In the genomic region with DNA sequence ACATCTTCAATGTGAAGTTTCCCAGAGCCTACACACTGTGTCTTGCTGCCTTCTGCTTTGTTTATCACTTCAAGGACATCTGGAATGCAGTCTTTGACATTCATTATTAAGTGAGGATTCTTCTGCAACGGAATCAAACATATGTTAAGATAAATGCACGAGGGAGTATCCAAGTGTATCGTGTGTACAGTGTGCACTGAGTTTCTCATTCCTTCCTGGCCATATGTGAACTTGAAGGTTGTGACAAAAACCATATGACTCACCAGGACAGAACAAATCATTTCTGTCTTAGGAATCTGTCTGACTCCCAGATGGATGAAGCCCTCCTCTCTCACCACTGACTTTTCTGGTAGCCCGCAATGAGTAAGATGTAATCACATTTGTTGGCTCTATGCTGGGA, we compare ENCODE assay signal across 22 mouse cellular contexts. TPM values are rescaled to one million over a fixed set of nuclear protein-coding genes. Genes with fewer than 3 reads are reported as not detected.
"Had no signal": no experiment of that assay in that cellular context is flagged by ENCODE, and none has a peak within 500 bp of the region (broad histone marks: within the 10 kb centered on the region; RNA-seq: fewer than 3 reads in every experiment).

No protein-coding gene starts in this region.

- H3K9ac ChIP-seq: limb, embryonic 12.5 days; limb, embryonic 15.5 days; liver, embryonic 14.5 days; liver, postnatal 0 days; lung, embryonic 14.5 days; midbrain, embryonic 13.5 days; neural tube, embryonic 13.5 days had no signal

- DNase-seq: kidney, adult 18-20 months; kidney, postnatal 14 days; kidney, postnatal 4 days; liver, postnatal 0 days; lung, embryonic 14.5 days; lung, postnatal 10 days; lung, postnatal 36 days; retina, postnatal 1 day; right cerebral cortex, postnatal 25 days; spleen, adult 18-20 months; thymus, postnatal 25 days had no signal

- H3K27ac ChIP-seq: layer of hippocampus, adult 2 months; limb, embryonic 12.5 days; limb, embryonic 15.5 days; liver, embryonic 14.5 days; midbrain, embryonic 10.5 days; midbrain, embryonic 13.5 days; neural tube, embryonic 13.5 days had no signal

- H3K4me2 ChIP-seq: limb, embryonic 12.5 days; limb, embryonic 15.5 days; liver, embryonic 11.5 days; lung, embryonic 14.5 days; midbrain, embryonic 13.5 days; neural tube, embryonic 13.5 days had no signal

- ATAC-seq: liver, postnatal 0 days; midbrain, embryonic 13.5 days; midbrain, embryonic 16.5 days had no signal

- H3K27me3 ChIP-seq: limb, embryonic 12.5 days; limb, embryonic 15.5 days; midbrain, embryonic 13.5 days; neural tube, embryonic 13.5 days had no signal

- H3K9me3 ChIP-seq: limb, embryonic 15.5 days had no signal

- H3K4me1 ChIP-seq: limb, embryonic 12.5 days; limb, embryonic 15.5 days; megakaryocyte, embryonic 14.5 days; midbrain, embryonic 10.5 days; midbrain, embryonic 13.5 days; neural tube, embryonic 13.5 days had no signal

- H3K4me3 ChIP-seq: layer of hippocampus, adult 2 months; limb, embryonic 12.5 days; limb, embryonic 15.5 days; megakaryocyte, embryonic 14.5 days; midbrain, embryonic 10.5 days; midbrain, embryonic 13.5 days; myocyte; neural tube, embryonic 13.5 days had no signal

- H3K36me3 ChIP-seq: limb, embryonic 12.5 days; limb, embryonic 15.5 days; midbrain, embryonic 10.5 days; midbrain, embryonic 13.5 days; neural tube, embryonic 13.5 days had no signal

RNA-seq across cellular contexts. Expression of gene Osmr, which starts 59.0 kb away (rescaled TPM):
- polyA plus RNA-seq: liver, embryonic 11.5 days had no signal
